Mouse (Mus musculus) ZHBTc4 (cell line): ENCODE measurements around the gene Map3k19.
A peak's percentile ranks its signal among the peaks of the same experiment; 100 is the strongest.

Experiments
- DNase-seq: peaks from one replicate; pipeline ENCODE4 v3.0.0-alpha.2; 2011; ENCODE audit warnings: low read depth, low spot score

Gene Map3k19

GRCm38 (mm10) chr1:127802916-127803315, 51.9 kb downstream of the Map3k19 start:
- DNase-seq, result peak; percentile 59

GRCm38 (mm10) chr1:127796752-127797151, 58.1 kb downstream of the Map3k19 start:
- DNase-seq, result peak; percentile 23

- DNase-seq, result no peak
Measured at GRCm38 (mm10) chr1:127796341-127796740, 58.5 kb downstream of the Map3k19 start.

GRCm38 (mm10) chr1:127795087-127795769, 59.6 kb downstream of the Map3k19 start:
- DNase-seq, result no peak

- DNase-seq, result no peak
Measured at GRCm38 (mm10) chr1:127793459-127793858, 61.4 kb downstream of the Map3k19 start.

GRCm38 (mm10) chr1:127788943-127789342, 65.9 kb downstream of the Map3k19 start:
- DNase-seq, result no peak

GRCm38 (mm10) chr1:127785882-127786281, 68.9 kb downstream of the Map3k19 start:
- no peak for DNase-seq

GRCm38 (mm10) chr1:127783862-127784261, 71.0 kb downstream of the Map3k19 start:
- no peak for DNase-seq

- no peak for DNase-seq
Measured at GRCm38 (mm10) chr1:127780849-127781248, 74.0 kb downstream of the Map3k19 start.

GRCm38 (mm10) chr1:127780142-127780541, 74.7 kb downstream of the Map3k19 start:
- no peak for DNase-seq

GRCm38 (mm10) chr1:127778611-127779010, 76.2 kb downstream of the Map3k19 start:
- DNase-seq, result no peak

GRCm38 (mm10) chr1:127776246-127776645, 78.6 kb downstream of the Map3k19 start:
- DNase-seq, result no peak

- DNase-seq, result no peak
Measured at GRCm38 (mm10) chr1:127775206-127775720, 79.6 kb downstream of the Map3k19 start.

GRCm38 (mm10) chr1:127774501-127774880, 80.3 kb downstream of the Map3k19 start:
- DNase-seq, result peak; percentile 62

GRCm38 (mm10) chr1:127773803-127774500, 80.9 kb downstream of the Map3k19 start, which contains the start of gene Ccnt2:
TSS of gene Ccnt2 (plus strand) at chr1:127774164.
- peak; percentile 100 for DNase-seq

- DNase-seq, result peak; percentile 38
Measured at GRCm38 (mm10) chr1:127773198-127773802, 81.5 kb downstream of the Map3k19 start.

GRCm38 (mm10) chr1:127766741-127767140, 88.1 kb downstream of the Map3k19 start:
- no peak for DNase-seq

- peak; percentile 36 for DNase-seq
Measured at GRCm38 (mm10) chr1:127765468-127765867, 89.4 kb downstream of the Map3k19 start.
